Mouse (Mus musculus): ENCODE data around the gene Srpx.

Srpx gene

DNA sequence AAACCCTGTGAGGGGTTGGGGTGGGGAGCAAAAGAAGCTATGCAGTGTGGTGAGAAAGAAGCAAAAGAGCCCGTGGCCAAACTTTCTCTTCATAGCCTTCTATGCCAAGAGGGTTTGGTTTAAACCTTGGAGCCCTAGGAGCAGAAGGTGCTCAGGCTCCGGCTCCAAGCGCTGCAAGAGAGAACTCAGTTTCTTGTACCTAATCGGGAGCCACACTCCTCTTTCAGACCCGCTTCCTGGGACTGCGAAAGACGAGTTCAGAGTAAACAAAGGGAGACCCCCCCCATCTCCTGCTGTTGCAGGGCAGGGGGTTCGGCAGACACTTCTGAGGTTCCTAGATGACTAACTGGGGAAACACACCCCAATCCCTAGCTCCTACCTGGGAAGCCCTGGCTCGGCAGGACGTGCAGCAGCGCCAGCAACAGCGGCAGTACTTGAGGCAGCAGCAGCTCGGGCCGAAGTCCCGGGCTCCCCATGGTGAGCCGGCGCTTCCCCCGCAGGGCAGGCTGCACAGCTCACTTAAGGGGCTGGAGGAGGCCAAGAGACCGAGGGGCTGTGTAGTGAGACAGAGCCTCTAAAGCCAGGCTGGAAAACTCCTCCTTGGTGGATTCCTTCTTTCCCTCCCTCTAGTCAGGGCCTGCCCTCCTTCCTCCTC lies at the start of gene Srpx:
Srpx (minus strand) TSS at position 645 of the 655 bp plus-strand sequence.
- DNase-seq = no peak

DNA sequence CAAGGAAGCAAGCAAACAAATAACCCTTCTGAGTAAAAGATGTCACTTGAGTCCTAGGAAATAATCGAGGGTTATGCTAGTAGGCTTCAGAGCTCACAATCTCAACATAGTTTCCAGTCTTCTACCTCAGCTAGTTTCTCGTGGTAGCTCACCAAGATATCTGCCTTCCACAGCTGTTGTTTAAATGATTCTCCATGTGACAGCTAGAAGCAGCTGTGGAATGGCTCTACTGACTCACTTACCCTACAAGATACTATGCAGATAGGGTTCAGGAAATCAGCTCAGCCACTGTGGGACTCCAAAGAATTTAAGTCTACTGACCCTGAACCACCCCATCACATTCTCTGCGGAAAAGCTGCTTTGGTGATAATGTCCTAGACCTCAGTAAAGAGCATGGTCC lies 34.9 kb upstream of the Srpx start:
- DNase-seq = no peak

DNA sequence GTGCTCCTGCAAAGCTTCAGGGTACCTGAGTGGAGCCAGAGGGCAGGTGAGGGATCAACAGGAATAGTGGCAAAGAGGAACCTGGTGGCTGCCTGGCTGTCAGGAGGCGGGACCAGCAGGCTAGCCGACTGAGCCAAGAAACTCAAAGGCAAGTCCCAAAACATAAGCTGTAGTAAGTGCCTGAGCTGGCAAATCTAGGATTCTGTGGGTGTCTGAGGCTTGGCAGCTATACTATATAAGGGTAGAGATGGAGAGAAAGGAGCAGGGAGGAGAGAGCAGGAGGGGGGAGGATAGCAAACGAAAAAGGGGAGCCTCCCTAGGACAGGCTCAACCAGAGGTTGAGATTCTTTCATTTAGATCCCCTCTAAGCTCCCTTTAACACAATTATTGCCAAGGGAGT lies 1.7 kb downstream of the Srpx start:
- no peak for DNase-seq

DNA sequence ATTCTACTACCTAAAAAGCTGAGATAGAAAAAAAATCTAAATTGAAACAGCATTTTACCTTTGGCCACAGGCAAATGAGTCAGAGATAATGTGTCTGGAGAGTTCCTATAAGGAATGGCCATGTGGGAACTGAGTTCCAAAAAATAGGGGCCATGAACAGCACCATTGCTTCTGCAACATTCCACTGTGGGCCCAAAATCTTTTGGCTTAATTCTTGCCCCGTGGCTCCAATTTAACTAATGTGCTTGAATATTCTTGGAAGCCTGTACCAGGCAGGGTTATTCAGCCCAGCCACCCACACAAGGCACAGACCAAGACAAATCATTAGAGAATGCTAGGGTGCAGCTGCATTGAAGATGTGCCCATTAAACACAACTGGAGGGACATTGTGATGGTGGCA lies 6.8 kb downstream of the Srpx start:
- no peak for DNase-seq

DNA sequence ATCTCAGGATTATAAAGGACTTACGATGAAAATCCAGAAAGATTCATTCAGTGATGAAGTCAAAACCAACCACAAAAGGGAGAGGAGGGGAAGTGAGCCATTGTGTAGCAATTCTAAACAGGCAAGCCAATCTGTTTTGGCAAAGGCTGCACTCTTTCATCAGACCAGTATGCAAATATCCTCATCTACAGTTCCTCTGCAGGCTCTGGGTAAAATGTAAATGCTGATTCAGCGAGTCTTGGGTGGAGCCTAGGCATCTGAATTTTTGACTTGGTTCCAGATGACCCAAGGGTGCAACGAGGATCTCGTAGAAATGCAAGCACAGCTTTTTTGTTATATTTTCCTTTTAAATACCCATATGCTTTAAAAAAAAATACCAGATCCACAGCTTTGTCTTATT lies 9.0 kb downstream of the Srpx start:
- DNase-seq = no peak

DNA sequence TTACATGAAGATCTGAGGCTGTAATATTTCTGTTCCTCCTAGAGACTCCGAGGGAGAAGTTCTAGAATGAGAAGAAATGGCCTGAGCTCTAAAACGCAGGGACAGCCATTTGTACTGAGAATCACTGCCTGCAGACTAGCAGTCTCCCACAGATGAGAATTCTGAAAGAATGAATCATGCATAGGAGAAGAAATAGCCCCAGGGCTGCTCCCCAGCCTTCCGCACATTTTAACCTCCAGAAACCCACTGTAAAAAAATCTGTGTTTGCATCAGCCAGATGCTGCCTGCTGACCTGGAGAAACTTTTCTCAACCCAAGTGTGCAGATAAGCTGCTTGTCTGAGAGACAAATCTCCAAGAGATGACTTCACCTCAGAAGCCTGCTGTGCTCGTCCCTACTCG lies 12.0 kb downstream of the Srpx start:
- no peak for DNase-seq

DNA sequence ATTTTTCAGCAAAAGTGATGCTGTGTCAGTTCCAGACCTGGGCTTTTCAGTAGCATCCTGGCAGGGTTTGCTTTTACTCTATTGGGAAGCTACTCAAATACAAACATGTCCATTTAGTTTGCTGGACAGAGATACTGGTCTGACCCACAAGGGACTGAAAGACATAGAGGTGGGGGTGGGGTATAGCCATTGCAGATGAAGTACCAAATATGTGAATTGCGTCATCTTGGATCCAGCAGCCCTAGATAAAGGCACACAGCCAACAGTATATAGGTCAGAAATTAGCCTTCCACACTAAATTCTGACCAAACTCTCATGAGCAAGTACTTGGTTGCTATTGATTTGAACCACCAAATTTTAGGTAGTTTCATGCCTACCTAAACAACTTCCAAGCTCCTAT lies 14.8 kb downstream of the Srpx start:
- DNase-seq = no peak

DNA sequence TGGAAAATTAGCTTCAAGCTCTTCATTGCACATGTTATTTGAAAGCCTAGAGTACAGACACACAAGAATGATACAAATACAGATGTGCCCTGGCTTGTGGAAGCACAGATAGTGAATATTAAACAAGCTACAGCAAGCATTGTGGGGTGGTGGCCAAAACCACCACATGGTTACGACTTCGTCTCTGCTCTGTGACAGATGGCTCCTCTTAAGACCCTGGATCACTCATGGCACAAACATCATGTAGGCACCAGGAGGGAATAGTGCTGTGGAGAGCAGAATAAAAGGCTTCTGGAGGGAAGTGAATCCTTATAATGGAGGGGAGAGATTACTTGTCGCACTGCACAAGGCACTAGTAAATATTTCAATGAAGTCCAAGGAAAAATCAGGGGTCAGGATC lies 21.7 kb downstream of the Srpx start:
- DNase-seq = no peak

DNA sequence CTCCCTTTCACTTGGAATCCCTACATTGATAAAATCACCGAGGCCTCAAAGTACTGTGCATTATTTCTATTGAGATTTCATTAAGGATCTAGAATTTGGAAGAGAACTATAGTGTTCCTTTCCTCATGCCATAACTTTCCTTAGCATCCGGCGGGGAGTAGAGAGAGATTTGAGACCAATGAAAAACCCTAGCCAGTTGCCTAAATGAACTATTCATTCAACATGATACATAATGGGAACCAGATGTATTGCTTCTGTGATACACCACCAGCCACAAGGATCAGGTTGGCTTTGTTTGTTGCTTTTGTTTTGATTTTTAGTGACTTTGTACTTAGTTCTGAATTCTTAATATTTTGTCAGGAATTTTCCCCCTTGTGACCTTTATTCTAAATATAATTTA lies 37.1 kb downstream of the Srpx start:
- no peak for DNase-seq

DNA sequence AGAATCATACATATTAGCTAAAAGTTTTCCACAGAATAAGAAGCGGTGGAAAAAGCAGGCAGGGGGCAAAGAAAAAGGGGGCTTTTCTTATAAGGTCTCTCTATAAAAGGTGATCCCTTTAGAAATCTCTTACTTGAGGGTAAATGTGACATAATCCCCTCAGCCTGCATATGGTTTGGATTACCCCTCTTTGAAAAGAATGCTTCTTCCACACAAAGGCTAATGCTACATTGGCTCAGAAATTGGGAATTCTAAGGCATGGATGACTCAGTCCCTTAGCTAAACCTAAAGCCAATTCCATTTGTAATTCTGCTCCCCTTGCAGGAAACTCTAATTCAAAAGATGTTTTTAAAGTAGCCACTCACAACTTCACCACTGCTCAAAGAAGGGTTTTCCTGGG lies 37.5 kb downstream of the Srpx start:
- no peak for DNase-seq

DNA sequence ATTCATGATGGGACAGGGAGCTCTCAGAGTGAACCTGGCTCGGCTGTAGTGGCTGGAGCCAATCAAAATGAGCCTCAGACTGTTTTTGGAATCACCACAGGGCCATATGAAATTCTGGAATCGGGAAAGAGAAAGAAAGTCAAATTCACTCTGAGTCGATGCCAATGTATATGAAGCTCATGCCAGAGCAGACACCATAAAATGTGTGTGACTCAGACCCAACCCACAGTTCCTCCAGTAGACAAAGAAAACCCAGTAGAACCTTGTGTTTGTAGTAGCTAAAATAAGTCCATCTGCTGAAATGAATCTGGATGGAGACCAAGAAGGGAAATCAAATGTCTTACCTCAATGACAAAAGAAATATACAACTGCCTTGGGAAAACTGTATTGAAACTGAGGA lies 43.5 kb downstream of the Srpx start:
- no peak for DNase-seq

DNA sequence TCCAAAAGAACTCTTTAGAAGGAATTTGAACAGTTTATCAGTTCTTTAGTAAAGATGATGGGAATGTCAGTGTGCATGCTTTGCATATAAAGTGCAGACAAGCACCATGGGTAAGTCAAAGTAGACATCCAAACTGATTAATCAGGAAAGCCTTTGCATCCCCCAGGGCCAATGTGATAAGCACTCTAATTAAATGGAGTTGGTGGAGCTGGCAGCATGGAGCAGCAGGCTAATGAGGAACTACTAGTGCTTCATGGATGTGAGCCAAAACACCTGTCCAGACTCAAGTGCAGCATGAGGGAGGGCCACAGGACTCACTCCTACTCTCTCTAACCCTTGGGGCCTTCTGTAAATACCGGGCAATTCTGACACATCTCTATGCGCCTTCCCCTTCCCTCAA lies 46.0 kb downstream of the Srpx start:
- no peak for DNase-seq

DNA sequence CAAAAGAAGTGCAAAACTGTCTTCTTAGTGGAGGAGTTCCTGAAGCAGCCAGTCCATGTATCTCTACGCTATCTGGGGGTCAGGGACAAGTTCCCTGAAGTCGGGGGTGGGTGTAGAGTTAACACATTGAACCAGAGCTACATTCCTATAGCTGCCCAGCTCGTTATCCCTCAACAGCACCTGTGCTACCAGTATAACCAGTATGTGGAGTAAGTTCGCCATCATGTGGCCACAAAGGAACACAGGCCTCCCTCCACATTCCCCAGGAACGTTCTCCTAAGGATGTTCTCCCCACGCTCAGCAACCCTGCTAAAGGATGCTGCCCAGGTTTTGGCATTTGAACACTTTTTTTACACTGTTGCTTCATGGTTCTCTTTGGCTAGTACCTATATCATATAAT lies 46.8 kb downstream of the Srpx start:
- DNase-seq = no peak

DNA sequence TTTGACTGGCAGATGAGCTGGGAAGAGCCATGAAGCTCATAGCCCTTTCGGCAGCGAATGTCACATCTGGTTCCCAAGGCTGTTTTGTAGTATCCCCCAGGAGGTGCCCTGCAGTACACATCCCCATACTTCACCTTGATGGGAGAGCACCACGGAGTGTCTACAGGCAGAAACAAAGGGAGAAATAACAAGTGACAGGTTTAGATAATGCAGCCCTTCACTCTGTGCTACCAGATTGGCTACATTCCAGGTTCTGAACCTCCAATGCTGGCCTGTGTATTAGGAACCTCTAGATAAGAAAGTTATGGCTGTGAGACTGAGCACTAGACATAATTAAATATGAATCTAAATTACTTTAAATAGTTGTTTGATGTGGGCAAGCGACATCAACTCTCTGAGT lies 48.1 kb downstream of the Srpx start:
- DNase-seq = no peak

DNA sequence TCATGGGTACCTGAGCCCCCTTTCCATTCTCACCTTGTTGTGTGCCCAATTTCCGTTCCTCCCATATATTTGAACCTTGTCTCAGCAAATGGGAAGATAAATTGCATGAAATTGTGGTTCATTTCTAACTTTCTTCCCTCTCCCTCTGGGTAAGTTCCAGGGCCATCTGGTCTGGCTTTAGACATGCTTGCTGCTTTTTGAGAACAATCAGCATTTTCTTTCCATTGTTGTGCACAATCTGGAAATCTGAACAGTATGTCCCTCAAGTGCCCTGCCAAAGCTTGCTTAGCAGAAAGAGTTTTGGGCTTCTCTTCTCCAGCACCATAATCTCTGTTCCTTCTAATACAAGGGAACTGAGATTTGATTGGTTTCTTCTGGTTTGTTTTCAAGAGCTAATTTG lies 53.7 kb downstream of the Srpx start:
- no peak for DNase-seq

DNA sequence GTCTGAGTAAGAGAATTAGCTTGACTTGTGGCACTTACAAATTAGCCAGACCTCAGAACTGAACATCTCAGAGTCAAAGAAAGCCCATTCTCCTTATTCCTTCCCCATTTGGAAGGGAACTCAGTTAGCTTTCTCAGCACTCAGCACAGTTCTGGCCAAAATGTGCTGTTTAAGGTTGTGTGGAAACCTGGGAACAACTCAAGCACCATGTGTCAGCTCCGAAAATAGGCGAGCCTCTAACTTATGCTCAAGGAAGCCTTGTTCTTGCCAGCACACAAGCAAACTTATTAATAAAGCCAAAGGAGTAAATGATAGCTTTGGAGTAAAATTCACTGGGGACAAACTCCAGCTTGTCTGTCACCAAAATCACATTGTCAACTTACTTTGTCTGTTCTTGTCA lies 54.1 kb downstream of the Srpx start:
- DNase-seq = no peak

DNA sequence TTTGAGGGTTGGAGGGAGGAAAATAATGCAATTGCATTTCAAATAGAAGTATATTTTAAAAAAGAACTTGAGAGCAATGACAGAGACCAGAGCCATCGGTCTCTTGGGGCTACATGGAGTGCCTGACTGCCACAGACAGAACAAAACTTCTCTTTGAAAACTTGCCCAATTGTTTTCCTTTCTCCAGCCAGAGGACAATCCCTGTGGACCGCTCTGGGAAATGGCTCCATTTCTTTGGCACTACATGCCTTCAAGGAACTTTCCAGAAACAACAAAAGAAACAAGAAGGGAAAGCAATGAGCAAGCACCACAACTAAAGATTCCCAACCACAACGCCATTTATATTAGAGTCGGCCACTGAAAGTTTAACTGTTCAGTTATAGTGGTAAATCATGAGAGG lies 55.3 kb downstream of the Srpx start:
- no peak for DNase-seq

DNA sequence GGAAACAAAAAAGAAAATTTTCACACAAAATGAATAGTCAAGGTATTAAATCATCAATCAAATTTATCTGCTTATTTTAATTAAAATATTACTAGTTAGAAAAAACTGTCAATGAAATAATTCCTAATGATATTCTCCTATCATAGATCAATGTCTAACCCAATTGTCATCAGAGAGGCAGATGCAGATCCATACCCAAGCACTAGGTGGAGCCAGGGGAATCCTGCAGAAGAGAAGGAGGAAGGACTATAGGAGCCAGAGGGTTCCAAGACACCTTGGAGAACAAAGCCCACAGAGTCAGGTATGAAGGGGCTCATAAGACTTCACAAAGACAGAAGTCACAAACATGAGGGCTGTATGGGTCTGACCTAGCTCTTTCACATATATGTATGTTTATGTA lies 82.8 kb downstream of the Srpx start:
- no peak for DNase-seq

DNA sequence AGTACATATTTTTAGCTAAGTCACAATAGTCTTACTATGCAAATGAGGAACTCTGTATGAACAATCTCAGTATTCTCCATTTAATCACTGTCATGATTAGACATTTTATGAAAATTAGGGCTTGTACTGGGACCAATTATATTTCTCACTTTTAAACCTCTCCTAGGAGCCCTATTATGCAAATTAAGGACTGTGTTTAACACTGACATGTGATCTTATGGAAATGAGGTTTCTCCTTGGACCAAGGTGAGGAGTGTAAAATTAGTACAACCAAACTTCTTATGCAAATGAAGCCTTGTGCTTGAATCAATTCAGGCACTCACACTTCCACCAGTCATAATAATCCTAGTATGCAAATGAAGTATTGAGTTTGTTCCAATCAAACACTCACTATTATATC lies 107.3 kb downstream of the Srpx start:
- no peak for DNase-seq

DNA sequence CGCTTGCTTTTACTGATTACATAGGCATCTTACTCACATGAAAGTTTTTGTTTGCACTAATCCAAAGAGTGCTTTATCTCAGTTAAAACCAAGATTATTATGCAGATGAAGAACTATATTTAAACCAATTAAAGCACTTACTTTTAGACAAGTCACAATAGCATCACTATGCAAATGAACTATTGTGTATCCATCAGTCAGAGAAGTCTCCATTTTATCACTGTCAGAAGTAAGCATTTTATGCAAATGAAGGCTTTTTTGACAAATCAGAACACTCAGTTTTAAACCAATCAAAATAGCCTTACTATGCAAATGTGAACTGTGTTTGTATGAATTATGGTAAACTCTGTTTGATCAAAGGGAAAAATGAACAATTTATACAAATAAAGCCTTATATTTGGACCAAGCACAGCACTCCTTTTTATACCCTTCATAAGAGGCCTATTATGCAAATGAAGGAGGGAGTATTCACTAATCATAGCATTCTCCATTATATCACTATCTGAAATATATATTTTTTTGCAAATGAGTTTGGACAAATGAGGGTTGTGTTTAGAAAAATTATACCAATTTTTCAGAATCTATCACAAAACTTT lies 109.7 kb downstream of the Srpx start:
- DNase-seq = no peak

DNA sequence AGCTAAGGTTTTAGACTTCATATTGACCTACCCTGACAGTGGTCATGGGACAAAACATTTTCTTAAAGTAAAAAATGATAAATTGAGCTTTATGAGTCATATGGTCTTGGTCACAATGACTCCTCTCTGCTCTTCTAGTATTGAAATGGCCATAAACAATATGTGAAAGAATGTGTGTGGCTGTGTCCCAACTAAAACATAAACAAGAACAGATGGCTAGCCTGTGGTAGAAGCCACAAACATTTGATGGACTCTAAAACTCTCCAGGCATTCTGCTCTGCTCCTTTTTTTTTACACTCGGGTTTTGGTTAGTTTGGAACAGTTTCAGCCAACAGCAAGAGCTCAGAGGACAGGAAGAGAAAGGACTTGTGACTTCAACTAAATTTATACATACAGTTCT lies 111.6 kb downstream of the Srpx start:
- DNase-seq = no peak

DNA sequence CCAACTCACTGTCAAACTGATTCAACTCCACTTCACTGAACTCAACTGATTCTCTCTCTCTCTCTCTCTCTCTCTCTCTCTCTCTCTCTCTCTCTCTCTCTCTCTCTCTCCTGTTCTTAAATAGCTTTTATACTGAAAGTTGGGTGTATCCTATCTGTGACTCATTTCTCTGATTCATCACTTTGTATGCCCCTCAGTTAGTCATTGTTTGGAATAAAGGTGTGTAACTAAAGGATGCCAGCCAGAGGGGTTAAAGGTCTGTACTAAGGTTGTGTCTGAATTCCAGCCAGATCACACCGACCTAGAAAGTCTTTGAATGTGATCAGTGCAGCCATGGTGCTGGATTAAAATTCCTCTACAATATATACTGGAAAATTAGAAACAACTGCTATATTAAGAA lies 116.8 kb downstream of the Srpx start:
- DNase-seq = no peak
